Mouse (Mus musculus) lung, postnatal 25 days (tissue): ENCODE measurements around the gene Uap1.
"Not testable (repeated sequence)": the region's sequence is repeated elsewhere in the genome, so short reads cannot be mapped to it uniquely, and the experiment has no call there.

Source experiments
- DNase-seq: peaks from one replicate; pipeline ENCODE4 v3.0.0; 2022; ENCODE audit warnings: low spot score

Uap1 gene

GRCm38 (mm10) chr1:170112261-170112660 lies 62.5 kb downstream of the Uap1 start:
- DNase-seq = no peak

DNA sequence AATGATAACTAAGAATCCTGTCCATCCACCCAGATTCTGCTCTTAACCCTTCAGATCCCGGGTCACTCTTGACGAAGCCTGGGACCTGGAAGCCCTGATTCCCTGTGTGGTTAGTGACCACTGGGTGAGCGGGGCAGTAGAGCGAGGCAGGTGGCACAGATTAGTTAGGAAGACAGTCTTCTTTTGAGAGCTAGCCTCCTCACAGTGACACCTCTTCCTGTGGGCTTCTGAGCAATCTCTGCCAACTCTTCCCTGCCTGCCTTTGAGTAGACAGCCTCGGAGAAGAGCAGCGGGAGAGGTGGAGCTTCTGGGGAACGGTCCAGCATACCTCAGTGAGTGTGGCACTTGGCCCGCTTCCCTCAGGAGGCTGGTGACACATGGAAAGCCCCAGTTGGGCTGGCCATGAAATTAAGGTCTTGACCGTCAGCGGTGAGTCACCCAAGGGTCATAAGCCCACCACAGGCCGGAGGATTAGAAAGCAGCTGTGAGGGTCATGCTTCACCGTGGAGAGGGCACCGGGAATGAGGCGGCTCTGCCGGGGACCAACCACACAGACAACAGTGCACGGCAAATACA lies 63.0 kb downstream of the Uap1 start:
- no peak for DNase-seq

DNA sequence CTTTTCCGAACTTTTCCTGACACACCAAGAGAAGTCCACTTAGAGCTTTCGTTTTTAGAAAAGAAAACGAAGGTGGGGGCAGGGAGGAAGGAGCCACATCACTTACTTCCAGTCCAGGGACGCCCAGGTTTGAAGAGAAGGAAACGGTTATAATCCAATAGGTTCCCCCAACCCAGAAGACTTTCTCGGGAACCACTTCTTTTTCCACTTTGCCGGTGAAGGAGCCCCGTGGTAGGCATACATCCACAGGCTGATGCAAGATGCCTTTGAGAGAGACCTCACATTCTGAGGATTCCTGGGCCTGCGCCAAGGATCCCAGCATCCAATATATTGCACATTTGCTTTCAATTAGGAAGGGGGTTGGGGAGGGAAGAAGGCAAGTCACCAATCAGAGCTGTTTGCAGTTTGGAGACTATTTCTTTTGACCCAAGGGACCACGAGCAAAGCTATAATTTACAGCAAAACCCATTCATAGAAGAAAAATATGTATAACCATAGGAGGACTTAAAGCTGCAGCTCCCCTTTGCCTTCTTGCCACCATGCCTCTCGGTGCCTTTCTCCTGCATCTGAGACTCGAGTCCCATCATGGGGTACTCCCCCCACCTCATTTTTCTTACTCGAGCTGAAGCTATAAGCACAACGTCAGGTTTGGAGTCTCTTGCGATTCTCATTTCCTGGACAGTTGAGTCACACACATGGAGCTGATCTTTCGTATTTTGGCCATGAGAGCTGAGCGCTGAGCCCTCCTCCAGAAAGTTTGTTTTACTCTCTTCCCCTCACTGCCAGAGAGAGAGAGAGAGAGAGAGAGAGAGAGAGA lies 64.0 kb downstream of the Uap1 start, which contains the start of gene Ddr2:
TSS of gene Ddr2 (minus strand) at position 247 of the 817 bp plus-strand sequence.
- peak; percentile 35 for DNase-seq

- no peak for DNase-seq
These were observed 64.8 kb downstream of the Uap1 start for GRCm38 (mm10) chr1:170109776-170110515.

GRCm38 (mm10) chr1:170102814-170103213 lies 71.9 kb downstream of the Uap1 start:
- DNase-seq = not testable (repeated sequence)
